Comparison of ENCODE assay signal across 9 mouse cellular contexts in the genomic region with DNA sequence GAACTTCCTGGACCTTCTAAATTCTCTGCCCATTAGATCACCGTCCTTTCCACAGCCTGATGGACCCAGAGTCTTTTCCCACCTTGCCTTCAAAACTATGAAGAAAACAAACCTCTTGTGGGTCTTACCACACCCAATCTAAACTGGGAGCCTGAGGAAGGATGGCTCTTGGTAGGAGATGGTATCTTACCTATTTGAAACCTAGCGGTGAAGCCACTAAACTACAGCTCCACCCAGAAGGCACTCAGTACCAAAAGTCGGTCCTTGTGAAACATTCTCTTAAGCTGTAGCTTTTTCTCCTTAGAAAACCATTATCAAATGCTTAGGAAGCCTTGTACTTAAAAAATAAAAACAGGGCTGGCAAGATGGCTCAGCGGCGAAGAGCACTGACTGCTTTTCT. TPM values are rescaled to one million over a fixed set of nuclear protein-coding genes. Genes with fewer than 3 reads are reported as not detected.
A peak's percentile ranks its signal among the peaks of the same experiment; 100 is the strongest.
DNase-seq lines count a peak whose midpoint lies in the region; ATAC-seq lines count a peak whose summit lies in the region.
"Had no signal": no experiment of that assay in that cellular context is flagged by ENCODE, and none has a peak within 500 bp of the region (broad histone marks: within the 10 kb centered on the region; RNA-seq: fewer than 3 reads in every experiment).

No protein-coding gene starts in this region.

- WGBS in heart, embryonic 11.5 days (ENCODE audit: insufficient replicate concordance), result 88% methylated on average over 5 of the region's 5 CpGs
- WGBS in neural tube, embryonic 15.5 days, result 97% methylated on average over 5 of the region's 5 CpGs

- H3K4me1 ChIP-seq in heart, embryonic 11.5 days (ENCODE audit: control insufficient read depth, insufficient read depth, low read length), result peaks cover 18% of the 10 kb centered on the region
- peaks cover 41% of the 10 kb centered on the region for H3K4me1 ChIP-seq in neural tube, embryonic 15.5 days

- no peaks in the 10 kb centered on the region for H3K9me3 ChIP-seq in heart, embryonic 11.5 days (replicated peaks; ENCODE audit: control insufficient read depth, low read length)
- no peaks in the 10 kb centered on the region for H3K9me3 ChIP-seq in neural tube, embryonic 15.5 days (replicated peaks)

- no peaks in the 10 kb centered on the region for H3K27me3 ChIP-seq in heart, embryonic 11.5 days (ENCODE audit: control insufficient read depth, insufficient read depth, low read length)
- no peaks in the 10 kb centered on the region for H3K27me3 ChIP-seq in neural tube, embryonic 15.5 days (replicated peaks)

- no peak overlapping the region for H3K27ac ChIP-seq in heart, embryonic 11.5 days (ENCODE audit: low read depth, low read length)
- H3K27ac ChIP-seq in neural tube, embryonic 15.5 days (replicated peaks), result no peak overlapping the region

- 0 out of 2 replicates have a peak overlapping the region, but pooled peaks have one; percentile 86 for H3K9ac ChIP-seq in heart, embryonic 11.5 days (ENCODE audit: low read depth, low read length)
- H3K9ac ChIP-seq in neural tube, embryonic 15.5 days (replicated peaks), result no peak overlapping the region

- no peak for DNase-seq in heart, adult 8-10 months (ENCODE audit: low spot score)
- DNase-seq in thymus, postnatal 0 days (ENCODE audit: low spot score), result peak; percentile 21
- DNase-seq in thymus, postnatal 36 days, result no peak
- DNase-seq in liver, result peak; percentile 60
- DNase-seq in cerebellum, adult 9-11 months, result no peak
- DNase-seq in frontal cortex, postnatal 36 days (ENCODE audit: low spot score in 2 of 2), result no peak
- DNase-seq: layer of hippocampus, adult 9-11 months had no signal

- peaks cover 5% of the 10 kb centered on the region for H3K36me3 ChIP-seq in heart, embryonic 11.5 days (ENCODE audit: control insufficient read depth, insufficient read depth, low read length)
- H3K36me3 ChIP-seq in neural tube, embryonic 15.5 days, result peaks cover 9% of the 10 kb centered on the region

- no peak for ATAC-seq in heart, embryonic 11.5 days (replicated peaks; ENCODE audit: insufficient number of reproducible peaks, low FRiP score, low TSS enrichment)
- no peak for ATAC-seq in neural tube, embryonic 15.5 days (ENCODE audit: low FRiP score)

- H3K4me3 ChIP-seq in heart, embryonic 11.5 days (ENCODE audit: low read depth, low read length), result peak overlapping the region; percentile 73
- no peak overlapping the region for H3K4me3 ChIP-seq in neural tube, embryonic 15.5 days (replicated peaks)

- peak overlapping the region; percentile 93 for H3K4me2 ChIP-seq in heart, embryonic 11.5 days
- H3K4me2 ChIP-seq in neural tube, embryonic 15.5 days, result peak overlapping the region; percentile 88; the same call in 1 of the 2 replicates

RNA-seq across cellular contexts. Expression of a gene that starts 1.2 kb away (rescaled TPM):
- polyA plus RNA-seq in heart, embryonic 11.5 days (2014; fragmentation: Nextera tagmentation; extraction: Ambion mirVana), result 1.2 and 1.7 TPM in 2 replicates
- 1 to 10 TPM; 4.4 to 6.2 (median 4.9) TPM for total RNA-seq in heart, adult 8-10 months (2022)
- polyA plus RNA-seq in thymus, postnatal 0 days (2015; fragmentation: Nextera tagmentation; extraction: Ambion mirVana), result 1.4 and 1.5 TPM in 2 replicates
- polyA plus RNA-seq in neural tube, embryonic 15.5 days (2015; fragmentation: Nextera tagmentation; extraction: Ambion mirVana), result 7.6 and 8.0 TPM in 2 replicates

RNA-seq across cellular contexts. Expression of a gene that starts 1.6 kb away (rescaled TPM):
- polyA plus RNA-seq in heart, embryonic 11.5 days (2014; fragmentation: Nextera tagmentation; extraction: Ambion mirVana), result 41.1 and 41.8 TPM in 2 replicates
- 1 to 10 TPM; 4.3 to 4.9 (median 4.5) TPM for total RNA-seq in heart, adult 8-10 months (2022)
- 48.4 and 58.6 TPM in 2 replicates for polyA plus RNA-seq in thymus, postnatal 0 days (2015; fragmentation: Nextera tagmentation; extraction: Ambion mirVana)
- 21.0 and 31.3 TPM in 2 replicates for polyA plus RNA-seq in neural tube, embryonic 15.5 days (2015; fragmentation: Nextera tagmentation; extraction: Ambion mirVana)

RNA-seq across cellular contexts. Expression of a gene that starts 8.4 kb away (rescaled TPM):
- polyA plus RNA-seq in heart, embryonic 11.5 days (2014; fragmentation: Nextera tagmentation; extraction: Ambion mirVana), result 4.1 and 4.6 TPM in 2 replicates
- 10 to 100 TPM; 89.5 to 93.4 (median 90.3) TPM for total RNA-seq in heart, adult 8-10 months (2022)
- polyA plus RNA-seq in thymus, postnatal 0 days (2015; fragmentation: Nextera tagmentation; extraction: Ambion mirVana), result 5.2 and 7.8 TPM in 2 replicates
- polyA plus RNA-seq in neural tube, embryonic 15.5 days (2015; fragmentation: Nextera tagmentation; extraction: Ambion mirVana), result 11.5 and 12.6 TPM in 2 replicates

RNA-seq across cellular contexts. Expression of a gene that starts 18.6 kb away (rescaled TPM):
- polyA plus RNA-seq in heart, embryonic 11.5 days (2014; fragmentation: Nextera tagmentation; extraction: Ambion mirVana), result 30.3 and 31.2 TPM in 2 replicates
- total RNA-seq in heart, adult 8-10 months (2022), result 10 to 100 TPM; 31.8 to 42.6 (median 37.9) TPM
- polyA plus RNA-seq in thymus, postnatal 0 days (2015; fragmentation: Nextera tagmentation; extraction: Ambion mirVana), result 19.1 and 22.2 TPM in 2 replicates
- 33.6 and 35.2 TPM in 2 replicates for polyA plus RNA-seq in neural tube, embryonic 15.5 days (2015; fragmentation: Nextera tagmentation; extraction: Ambion mirVana)

RNA-seq across cellular contexts. Expression of a gene that starts 28.4 kb away (rescaled TPM):
- 83.0 and 83.4 TPM in 2 replicates for polyA plus RNA-seq in heart, embryonic 11.5 days (2014; fragmentation: Nextera tagmentation; extraction: Ambion mirVana)
- total RNA-seq in heart, adult 8-10 months (2022), result 10 to 100 TPM in 3 of 4 experiments, 1 to 10 TPM in 1; 9.7 to 12.1 (median 10.5) TPM
- 47.8 and 50.6 TPM in 2 replicates for polyA plus RNA-seq in thymus, postnatal 0 days (2015; fragmentation: Nextera tagmentation; extraction: Ambion mirVana)
- 79.1 and 83.2 TPM in 2 replicates for polyA plus RNA-seq in neural tube, embryonic 15.5 days (2015; fragmentation: Nextera tagmentation; extraction: Ambion mirVana)

Comparison
In these comparisons a context has a peak if more than half of its experiments do, and no peak if none do; other contexts are left out.
1. DNase-seq: peak in thymus, postnatal 0 days (single experiment) and liver (single experiment); none in heart, adult 8-10 months (single experiment), thymus, postnatal 36 days (0 of 2), cerebellum, adult 9-11 months (single experiment) and frontal cortex, postnatal 36 days (0 of 2).